Mouse (Mus musculus) ES-Bruce4 (cell line): ENCODE measurements around the gene Cpn1.

Experiments
- CTCF ChIP-seq: IDR thresholded peaks from one replicate; pipeline ENCODE4 v1.8.1; 2011; ENCODE audit warnings: low read depth, low read length
- POLR2A ChIP-seq: IDR thresholded peaks from one replicate; pipeline ENCODE4 v1.8.1; 2011; ENCODE audit warnings: low read length; ENCODE audit not compliant: insufficient read depth

- TF ChIP-seq CTCF (no peak), POLR2A (no peak)
Measured at GRCm38 (mm10) chr19:44026956-44027530, 40.7 kb upstream of the Cpn1 start.
